Comparison of ENCODE assay signal across 8 mouse cellular contexts in the genomic region with DNA sequence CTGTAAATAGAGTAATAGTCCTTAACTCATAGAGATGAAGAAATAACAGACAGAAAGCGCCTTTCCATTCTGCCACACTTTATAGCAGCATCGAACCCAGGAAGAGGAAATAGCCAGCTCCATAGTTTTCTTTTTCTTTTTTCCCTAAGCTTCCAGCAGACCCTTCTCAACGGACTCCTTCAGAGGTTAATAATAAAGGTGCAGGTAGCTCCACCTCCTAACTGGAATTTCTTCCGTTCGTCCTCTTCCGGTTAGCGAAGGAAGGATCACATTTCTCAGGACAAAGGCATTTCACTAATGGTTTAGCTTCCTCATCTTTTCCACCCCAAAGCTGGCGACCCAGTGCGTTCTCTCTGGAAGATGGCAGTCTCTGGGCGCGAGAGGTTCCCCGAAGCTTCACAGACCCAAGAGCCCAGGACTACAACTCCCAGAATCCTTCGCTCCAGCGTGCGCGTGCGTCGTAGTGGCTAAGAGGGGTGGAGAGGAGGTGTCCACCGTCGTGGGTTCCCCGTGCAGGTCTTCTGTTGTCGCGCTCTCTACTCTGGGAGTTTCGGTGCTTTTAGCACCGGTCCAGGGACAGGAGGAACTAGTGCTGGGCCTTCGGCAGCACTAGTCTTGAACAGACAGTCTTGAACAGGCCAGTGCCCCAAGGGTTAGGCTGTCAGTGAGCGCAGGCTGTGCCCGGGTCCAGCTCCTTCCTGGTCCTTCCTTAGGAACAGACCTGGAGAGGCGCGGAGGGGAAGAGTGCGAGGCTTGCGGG. TPM values are rescaled to one million over a fixed set of nuclear protein-coding genes. Genes with fewer than 3 reads are reported as not detected.
DNase-seq lines count a peak whose midpoint lies in the region; ATAC-seq lines count a peak whose summit lies in the region.

A gene (plus strand): TSS at position 254 of the 760 bp plus-strand sequence.

- peak within 1 kb of the TSS; percentile 93 for H3K4me2 ChIP-seq in hindbrain, embryonic 11.5 days (replicated peaks; ENCODE audit: low read depth, low read length)

- no peaks in the 10 kb centered on the region for H3K9me3 ChIP-seq in hindbrain, embryonic 11.5 days (ENCODE audit: control insufficient read depth, low read length)

- ATAC-seq in hindbrain, embryonic 11.5 days (ENCODE audit: low FRiP score), result peak; percentile 91

- 1% methylated on average over 32 of the region's 32 CpGs for WGBS in hindbrain, embryonic 11.5 days

- no peaks in the 10 kb centered on the region for H3K36me3 ChIP-seq in hindbrain, embryonic 11.5 days (ENCODE audit: control insufficient read depth, insufficient read depth, low read length)

- no peaks in the 10 kb centered on the region; the same call in 1 of the 2 replicates for H3K4me1 ChIP-seq in hindbrain, embryonic 11.5 days (replicated peaks; ENCODE audit: control insufficient read depth, insufficient read depth, low read length)

- peak within 1 kb of the TSS; percentile 54 for H3K9ac ChIP-seq in hindbrain, embryonic 11.5 days (ENCODE audit: low read depth, low read length)

- H3K4me3 ChIP-seq in hindbrain, embryonic 11.5 days (ENCODE audit: low read depth, low read length), result peak within 1 kb of the TSS; percentile 53

- peak; percentile 94 for DNase-seq in MN1 (ENCODE audit: low spot score)
- DNase-seq in cerebellum, adult 9-10 months, result peak; percentile 94
- peak; percentile 88 to 94 for DNase-seq in frontal cortex, adult 2 months (ENCODE audit: extremely low spot score in 1 of 2, low spot score in 1 of 2)
- peak; percentile 98 for DNase-seq in hindbrain, embryonic 11.5 days (ENCODE audit: low spot score)
- DNase-seq in layer of hippocampus, postnatal 10 days (ENCODE audit: low spot score in 2 of 2), result peak; percentile 91 to 93
- peak; percentile 95 for DNase-seq in lung, postnatal 10 days
- DNase-seq in ovary, postnatal 36 days (ENCODE audit: low spot score), result peak; percentile 88
- peak; percentile 95 for DNase-seq in thymus, postnatal 25 days

- no peaks in the 10 kb centered on the region for H3K27me3 ChIP-seq in hindbrain, embryonic 11.5 days (ENCODE audit: control insufficient read depth, insufficient read depth, low read length)

- H3K27ac ChIP-seq in hindbrain, embryonic 11.5 days (ENCODE audit: low read depth, low read length), result peak within 1 kb of the TSS; percentile 53; the same call in 1 of the 2 replicates

RNA-seq across cellular contexts. Expression of the gene that starts here (rescaled TPM):
- polyA plus RNA-seq in frontal cortex, adult 2 months (2012; rRNA removed), result 13.7 and 14.0 TPM in 2 replicates
- 5.7 and 6.4 TPM in 2 replicates for polyA plus RNA-seq in hindbrain, embryonic 11.5 days (2014; fragmentation: Nextera tagmentation; extraction: Ambion mirVana)
- 10 to 100 TPM; 13.7 to 15.7 TPM for total RNA-seq in layer of hippocampus, postnatal 10 days (2021)

Comparison
In these comparisons a context has a peak if more than half of its experiments do, and no peak if none do; other contexts are left out.
1. Peak in every context shown above with its lines: DNase-seq, ATAC-seq, H3K4me3 ChIP-seq and H3K27ac ChIP-seq.